Mouse (Mus musculus) E14TG2a.4 (cell line): Measurements from ENCODE around the gene Habp2.

ENCODE experiments used
- CTCF ChIP-seq: conservative IDR thresholded peaks from 2 replicates; pipeline ENCODE4 v1.5.1; 2014; ENCODE audit warnings: low read length
- NANOG ChIP-seq: IDR thresholded peaks from 2 replicates; pipeline ENCODE4 v1.6.1; 2014; ENCODE audit warnings: borderline replicate concordance, low read length, mixed read lengths
- POU5F1 ChIP-seq: IDR thresholded peaks from 2 replicates; pipeline ENCODE4 v1.6.1; 2014; ENCODE audit warnings: low read length, borderline replicate concordance

DNA sequence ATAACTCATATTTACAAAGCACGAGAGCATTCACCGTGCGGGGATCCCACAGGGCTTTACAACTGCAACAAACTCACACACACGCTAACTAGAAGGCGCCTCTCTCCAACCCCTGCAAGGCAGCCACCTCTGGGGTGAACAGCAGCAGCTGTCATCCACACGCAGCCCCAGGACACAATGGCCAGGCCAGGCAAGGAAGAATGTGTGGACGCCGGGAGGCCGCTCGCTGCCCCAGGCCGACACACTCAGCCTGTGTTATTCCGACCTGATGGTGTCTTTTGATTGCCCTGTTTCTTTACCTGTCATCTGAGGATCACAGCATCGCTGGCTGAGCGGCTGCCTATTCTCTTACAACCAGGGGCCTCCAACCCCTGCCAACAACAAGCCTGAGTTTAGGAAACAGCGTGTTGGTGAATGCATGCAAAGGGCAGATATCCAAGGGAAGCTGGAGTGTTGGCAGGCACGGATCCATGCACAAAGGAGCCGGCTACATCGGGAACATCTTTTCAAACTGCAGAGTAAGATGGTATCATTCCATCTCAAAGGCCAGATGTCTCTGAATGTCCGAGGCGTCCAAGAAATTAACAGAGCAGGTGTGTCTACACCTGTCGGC lies 39.4 kb downstream of the Habp2 start:
- TF ChIP-seq CTCF (no peak), POU5F1 (no peak), NANOG (no peak)
